Mouse (Mus musculus): Measurements from ENCODE around the gene Uba52. TPM values are rescaled to one million over a fixed set of nuclear protein-coding genes. Genes with fewer than 3 reads are reported as not detected.

Uba52 gene
- polyA plus RNA-seq, 2 experiments = 1,113 to 1,844 TPM

DNA sequence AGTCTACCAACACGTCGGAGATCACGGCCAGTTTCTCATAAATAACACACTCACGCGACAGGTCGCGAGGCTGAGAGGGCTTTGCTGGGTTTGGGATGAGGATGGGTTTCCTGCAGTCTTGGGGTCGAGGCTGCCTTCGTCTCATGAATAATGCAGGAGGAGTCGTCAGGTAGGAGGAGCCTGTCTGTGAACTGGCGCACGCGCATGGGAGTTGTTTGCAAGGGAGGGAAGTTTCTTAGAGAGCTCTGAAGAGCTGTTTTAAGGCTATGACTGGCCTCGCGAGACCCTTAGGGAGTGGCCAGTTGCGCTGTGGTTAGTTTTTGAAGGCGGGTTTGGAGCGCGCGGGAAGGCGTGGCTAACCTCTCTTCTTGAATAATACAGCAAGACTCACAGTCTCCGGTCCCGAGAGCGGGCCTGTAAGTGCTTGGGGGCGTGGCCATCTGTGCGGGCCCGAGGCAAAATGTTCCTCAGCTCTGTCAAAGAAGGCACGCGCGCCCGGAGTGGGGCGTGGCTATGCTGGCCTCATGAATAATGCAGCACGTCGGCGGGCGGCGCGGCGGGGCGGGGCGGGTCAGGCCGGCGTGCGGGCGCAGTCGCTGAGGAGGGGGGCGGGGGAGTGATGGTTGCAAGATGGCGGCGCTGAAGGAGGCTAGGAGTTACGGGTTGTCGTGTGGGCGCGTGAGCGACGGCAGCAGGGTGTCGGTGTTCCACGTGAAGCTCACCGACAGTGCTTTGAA lies 28.6 kb upstream of the Uba52 start, which contains the start of gene Ell:
TSS of gene Ell (plus strand) at position 381 of the 737 bp plus-strand sequence.
- no peaks in the 10 kb centered on the region for H3K27me3 ChIP-seq (ENCODE audit: control insufficient read depth, insufficient read depth, low read length)
- peak within 1 kb of the TSS; percentile 89 for H3K27ac ChIP-seq (replicated peaks; ENCODE audit: low read depth, low read length)
- no peaks in the 10 kb centered on the region for H3K9me3 ChIP-seq (ENCODE audit: control insufficient read depth, low read length)
- DNase-seq (ENCODE audit: low spot score) = peak; percentile 99
- ATAC-seq (ENCODE audit: low FRiP score, low read depth) = peak; percentile 92
- H3K9ac ChIP-seq (ENCODE audit: low read depth, low read length, severe bottlenecking) = peak within 1 kb of the TSS; percentile 73
- WGBS = under 1% methylated on average over 57 of the region's 58 CpGs
- peaks cover 14% of the 10 kb centered on the region for H3K4me1 ChIP-seq (ENCODE audit: control insufficient read depth, insufficient read depth, low read length)
- TF ChIP-seq POLR2A (IDR thresholded peaks at IDR 0.05; ENCODE audit: borderline replicate concordance, extremely low read depth, insufficient read depth, insufficient read length) = 0 out of 2 replicates have a peak, but pooled peaks have one; percentile 38
- peak within 1 kb of the TSS; percentile 68 for H3K4me3 ChIP-seq (replicated peaks; ENCODE audit: low read length)
- peaks cover 29% of the 10 kb centered on the region for H3K36me3 ChIP-seq (ENCODE audit: control insufficient read depth, insufficient read depth, low read length)
- H3K4me2 ChIP-seq (replicated peaks; ENCODE audit: low read depth, low read length, severe bottlenecking) = peak within 1 kb of the TSS; percentile 74

DNA sequence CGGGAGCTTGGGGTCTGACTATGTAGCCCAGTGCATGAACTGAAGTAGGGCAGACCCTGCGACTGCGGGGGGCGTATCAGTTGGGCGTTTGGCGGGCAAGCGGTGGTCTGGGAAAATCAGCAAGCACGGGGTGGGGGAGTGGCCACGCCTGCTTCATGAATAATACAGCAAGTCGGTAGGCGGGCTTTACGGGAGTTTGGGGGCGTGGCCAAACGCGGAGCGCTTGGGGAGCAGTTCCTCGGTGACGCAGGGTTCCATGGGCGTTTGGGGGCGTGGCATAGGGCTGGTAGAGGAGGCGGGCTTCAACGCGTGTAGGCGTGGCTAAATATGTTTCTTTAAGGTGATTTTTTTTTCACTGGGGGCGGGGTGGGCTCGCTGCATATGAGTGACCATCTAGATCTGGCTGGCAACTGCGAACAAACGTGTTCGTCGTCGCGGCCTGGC lies 28.1 kb upstream of the Uba52 start:
- Histone ChIP-seq H3K4me1 (ENCODE audit: control insufficient read depth, insufficient read depth, low read length) (peaks cover 14% of the 10 kb centered on the region), H3K9ac (ENCODE audit: low read depth, low read length, severe bottlenecking) (peak overlapping the region; percentile 36), H3K36me3 (ENCODE audit: control insufficient read depth, insufficient read depth, low read length) (peaks cover 35% of the 10 kb centered on the region), H3K9me3 (ENCODE audit: control insufficient read depth, low read length) (no peaks in the 10 kb centered on the region), H3K4me2 (replicated peaks; ENCODE audit: low read depth, low read length, severe bottlenecking) (peak overlapping the region; percentile 74), H3K4me3 (replicated peaks; ENCODE audit: low read length) (peak overlapping the region; percentile 68), H3K27me3 (ENCODE audit: control insufficient read depth, insufficient read depth, low read length) (no peaks in the 10 kb centered on the region), H3K27ac (replicated peaks; ENCODE audit: low read depth, low read length) (peak overlapping the region; percentile 89)
- TF ChIP-seq POLR2A (IDR thresholded peaks at IDR 0.05; ENCODE audit: borderline replicate concordance, extremely low read depth, insufficient read depth, insufficient read length) = no peak
- WGBS = under 1% methylated on average over 32 of the region's 32 CpGs
- ATAC-seq (ENCODE audit: low FRiP score, low read depth) (peak; percentile 83), DNase-seq (ENCODE audit: low spot score) (peak; percentile 99)

DNA sequence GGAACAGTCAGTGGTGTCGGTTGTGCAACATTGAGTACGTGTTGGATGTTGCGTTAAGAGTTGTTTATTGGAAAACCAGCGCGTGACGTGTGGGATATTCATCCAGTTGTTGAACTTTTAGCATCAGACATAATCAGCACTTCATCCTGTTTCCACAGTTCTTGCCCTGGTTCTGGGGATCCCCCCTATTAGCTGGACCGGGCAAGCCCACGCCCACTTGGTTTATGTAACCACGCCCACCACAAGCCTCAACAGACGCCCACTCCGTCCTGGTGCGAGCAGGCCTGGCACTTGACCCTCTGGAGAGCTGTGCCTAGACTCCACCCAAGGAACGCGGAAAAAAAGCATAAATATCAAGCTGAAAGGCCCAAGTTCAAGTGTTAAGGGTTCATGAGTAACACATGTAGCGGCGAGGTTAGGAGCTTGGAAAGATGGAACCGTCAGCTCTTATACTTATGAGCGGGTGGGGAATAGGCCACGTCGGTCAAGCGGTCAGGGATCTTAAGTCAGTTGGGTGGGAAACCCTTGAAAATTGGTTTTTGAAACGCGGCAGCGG lies 27.5 kb upstream of the Uba52 start:
- no peaks in the 10 kb centered on the region for H3K9me3 ChIP-seq (ENCODE audit: control insufficient read depth, low read length)
- TF ChIP-seq POLR2A (IDR thresholded peaks at IDR 0.05; ENCODE audit: borderline replicate concordance, extremely low read depth, insufficient read depth, insufficient read length) = no peak
- peaks cover 39% of the 10 kb centered on the region for H3K36me3 ChIP-seq (ENCODE audit: control insufficient read depth, insufficient read depth, low read length)
- peak overlapping the region; percentile 68 for H3K4me3 ChIP-seq (replicated peaks; ENCODE audit: low read length)
- no peak for ATAC-seq (ENCODE audit: low FRiP score, low read depth)
- 13% methylated on average over 24 of the region's 24 CpGs for whole genome bisulfite sequencing
- peak; percentile 36 for DNase-seq (ENCODE audit: low spot score)
- peaks cover 14% of the 10 kb centered on the region for H3K4me1 ChIP-seq (ENCODE audit: control insufficient read depth, insufficient read depth, low read length)
- H3K9ac ChIP-seq (ENCODE audit: low read depth, low read length, severe bottlenecking) = peak overlapping the region; percentile 36
- H3K27me3 ChIP-seq (ENCODE audit: control insufficient read depth, insufficient read depth, low read length) = no peaks in the 10 kb centered on the region
- H3K4me2 ChIP-seq (replicated peaks; ENCODE audit: low read depth, low read length, severe bottlenecking) = peak overlapping the region; percentile 74
- H3K27ac ChIP-seq (replicated peaks; ENCODE audit: low read depth, low read length) = peak overlapping the region; percentile 49

DNA sequence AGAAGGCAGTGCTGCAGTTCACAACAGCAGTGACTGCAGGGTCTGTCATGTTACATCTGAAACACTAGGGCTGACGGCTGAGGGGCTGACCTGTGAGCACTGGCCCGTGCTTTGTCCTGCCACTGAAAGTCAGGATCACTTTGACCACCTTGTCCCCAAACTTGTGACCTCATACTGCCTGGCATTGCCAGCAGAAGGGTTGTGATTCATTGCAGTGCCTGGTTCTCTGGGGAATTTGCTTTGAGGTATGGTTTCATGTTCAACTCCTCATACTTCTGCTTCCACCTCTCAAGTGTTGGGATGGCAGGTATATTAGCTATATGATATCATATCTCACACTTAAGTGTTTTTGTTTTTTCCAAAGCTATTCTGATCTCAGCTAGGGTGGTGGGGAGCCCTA lies 25.1 kb upstream of the Uba52 start:
- H3K4me3 ChIP-seq (replicated peaks; ENCODE audit: low read length) = no peak overlapping the region
- peaks cover 62% of the 10 kb centered on the region for H3K36me3 ChIP-seq (ENCODE audit: control insufficient read depth, insufficient read depth, low read length)
- 89% methylated on average over 2 of the region's 2 CpGs for WGBS
- H3K9ac ChIP-seq (ENCODE audit: low read depth, low read length, severe bottlenecking) = no peak overlapping the region
- no peak for TF ChIP-seq POLR2A (IDR thresholded peaks at IDR 0.05; ENCODE audit: borderline replicate concordance, extremely low read depth, insufficient read depth, insufficient read length)
- no peak overlapping the region for H3K27ac ChIP-seq (replicated peaks; ENCODE audit: low read depth, low read length)
- ATAC-seq (ENCODE audit: low FRiP score, low read depth) (no peak), DNase-seq (ENCODE audit: low spot score) (no peak)
- no peaks in the 10 kb centered on the region for H3K9me3 ChIP-seq (ENCODE audit: control insufficient read depth, low read length)
- H3K4me2 ChIP-seq (replicated peaks; ENCODE audit: low read depth, low read length, severe bottlenecking) = no peak overlapping the region
- H3K4me1 ChIP-seq (ENCODE audit: control insufficient read depth, insufficient read depth, low read length) = peaks cover 7% of the 10 kb centered on the region
- no peaks in the 10 kb centered on the region for H3K27me3 ChIP-seq (ENCODE audit: control insufficient read depth, insufficient read depth, low read length)

DNA sequence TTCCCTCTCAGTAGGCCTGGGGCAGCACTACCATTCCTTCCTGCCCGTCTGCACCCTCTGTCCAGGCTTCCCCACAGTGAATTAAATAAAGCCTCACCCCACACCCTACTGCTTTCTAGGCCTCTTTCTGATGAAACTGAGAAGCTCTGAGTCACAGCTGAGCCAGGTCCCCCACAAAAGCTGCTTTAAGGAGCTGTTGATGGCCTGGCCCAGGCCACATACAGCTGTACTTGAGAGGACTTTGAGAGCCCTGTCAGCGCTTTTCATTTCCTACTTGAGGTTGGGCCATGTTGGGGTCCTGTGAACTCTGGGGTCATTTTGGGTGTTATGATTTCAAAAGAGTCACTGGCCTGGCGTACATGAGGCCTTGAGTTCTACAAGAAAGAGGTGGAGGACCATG lies 24.6 kb upstream of the Uba52 start:
- Histone ChIP-seq H3K27ac (replicated peaks; ENCODE audit: low read depth, low read length) (no peak overlapping the region), H3K9ac (ENCODE audit: low read depth, low read length, severe bottlenecking) (no peak overlapping the region), H3K36me3 (ENCODE audit: control insufficient read depth, insufficient read depth, low read length) (peaks cover 67% of the 10 kb centered on the region), H3K4me1 (ENCODE audit: control insufficient read depth, insufficient read depth, low read length) (peaks cover 2% of the 10 kb centered on the region), H3K27me3 (ENCODE audit: control insufficient read depth, insufficient read depth, low read length) (no peaks in the 10 kb centered on the region), H3K9me3 (ENCODE audit: control insufficient read depth, low read length) (no peaks in the 10 kb centered on the region), H3K4me3 (replicated peaks; ENCODE audit: low read length) (no peak overlapping the region), H3K4me2 (replicated peaks; ENCODE audit: low read depth, low read length, severe bottlenecking) (no peak overlapping the region)
- TF ChIP-seq POLR2A (IDR thresholded peaks at IDR 0.05; ENCODE audit: borderline replicate concordance, extremely low read depth, insufficient read depth, insufficient read length) = no peak
- WGBS = 94% methylated on average over 3 of the region's 3 CpGs
- no peak for DNase-seq (ENCODE audit: low spot score)
- ATAC-seq (ENCODE audit: low FRiP score, low read depth) = no peak
